Mouse (Mus musculus) macrophage (primary cell): ENCODE measurements around the gene Arhgef28. TPM values are rescaled to one million over a fixed set of nuclear protein-coding genes. Genes with fewer than 3 reads are reported as not detected.

Experiments
- H3K27ac ChIP-seq: fragments of 350-480 bp; formaldehyde crosslinking; 2 replicates; pipeline ENCODE4 v1.9.0; 2021
- H3K36me3 ChIP-seq: fragments of 350-480 bp; formaldehyde crosslinking; 2 replicates; pipeline ENCODE4 v1.9.0; 2021; ENCODE audit errors: inconsistent target
- H3K4me3 ChIP-seq: fragments of 350-480 bp; formaldehyde crosslinking; 2 replicates; pipeline ENCODE4 v1.9.0; 2021; ENCODE audit errors: inconsistent target
- H3K79me2 ChIP-seq: fragments of 350-480 bp; formaldehyde crosslinking; 2 replicates; pipeline ENCODE4 v1.9.0; 2021; ENCODE audit errors: inconsistent target
- WGBS: methylation state at CpG from one replicate; pipeline ENCODE4 v1.1.7; 2026; ENCODE audit warnings: inconsistent platforms; ENCODE audit not compliant: missing documents; 5-methylcytosine and 5-hydroxymethylcytosine counted together
- polyA plus RNA-seq: library from polyadenylated mRNA; stranded (reverse); fragments of 250-400 nt; gene quantifications from 3 replicates; pipeline ENCODE4 v1.2.4, GENCODE M21; 2018; ENCODE audit warnings: inconsistent platforms

Gene Arhgef28
- polyA plus RNA-seq, 1 experiment from 2014 or later = not detected

GRCm38 (mm10) chr13:98205111-98205510, 1.1 kb downstream of the Arhgef28 start:
- Histone ChIP-seq H3K4me3 (no peak overlapping the region), H3K27ac (no peak overlapping the region), H3K36me3 (no peaks in the 10 kb centered on the region), H3K79me2 (no peaks in the 10 kb centered on the region)
- 78% methylated on average over 7 of the region's 8 CpGs for WGBS

- WGBS = 93% methylated on average over 7 of the region's 8 CpGs
- Histone ChIP-seq H3K27ac (no peak overlapping the region), H3K36me3 (no peaks in the 10 kb centered on the region), H3K79me2 (no peaks in the 10 kb centered on the region), H3K4me3 (no peak overlapping the region)
These were observed 1.9 kb downstream of the Arhgef28 start for GRCm38 (mm10) chr13:98204371-98204770.

GRCm38 (mm10) chr13:98201436-98201835, 4.8 kb downstream of the Arhgef28 start:
- H3K4me3 ChIP-seq = no peak overlapping the region
- 68% methylated on average over 9 of the region's 9 CpGs for WGBS
- no peaks in the 10 kb centered on the region for H3K79me2 ChIP-seq
- H3K36me3 ChIP-seq = no peaks in the 10 kb centered on the region
- H3K27ac ChIP-seq = no peak overlapping the region

DNA sequence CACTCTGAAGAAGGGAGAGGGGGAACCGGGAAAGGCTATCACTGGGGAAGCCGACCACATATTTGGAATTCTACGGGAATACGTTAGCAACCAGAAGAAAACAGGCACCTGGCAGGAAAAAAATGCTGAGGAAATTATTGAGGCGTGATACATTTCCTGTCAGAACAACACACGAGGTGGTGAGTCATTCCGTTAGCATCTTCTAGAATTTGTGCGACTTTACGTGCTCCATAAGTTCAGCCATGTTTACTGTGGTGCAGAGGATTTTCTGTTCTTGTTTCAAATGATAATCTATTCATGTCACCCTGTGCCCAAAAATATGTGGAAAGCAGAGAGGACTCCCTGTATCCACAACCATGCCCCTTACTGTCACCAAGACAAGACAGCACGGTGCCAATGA, 13.6 kb downstream of the Arhgef28 start:
- H3K27ac ChIP-seq = no peak overlapping the region
- H3K36me3 ChIP-seq = no peaks in the 10 kb centered on the region
- no peak overlapping the region for H3K4me3 ChIP-seq
- H3K79me2 ChIP-seq = no peaks in the 10 kb centered on the region
- 54% methylated on average over 10 of the region's 10 CpGs for WGBS

GRCm38 (mm10) chr13:98188500-98188899, 17.7 kb downstream of the Arhgef28 start:
- Histone ChIP-seq H3K4me3 (no peak overlapping the region), H3K27ac (no peak overlapping the region), H3K79me2 (no peaks in the 10 kb centered on the region), H3K36me3 (no peaks in the 10 kb centered on the region)
- 100% methylated on average over 2 of the region's 2 CpGs for WGBS

- Histone ChIP-seq H3K4me3 (no peak overlapping the region), H3K79me2 (no peaks in the 10 kb centered on the region), H3K36me3 (no peaks in the 10 kb centered on the region), H3K27ac (no peak overlapping the region)
- 95% methylated on average over 1 of the region's 1 CpGs for WGBS
These were observed 18.3 kb downstream of the Arhgef28 start for GRCm38 (mm10) chr13:98187904-98188303.

DNA sequence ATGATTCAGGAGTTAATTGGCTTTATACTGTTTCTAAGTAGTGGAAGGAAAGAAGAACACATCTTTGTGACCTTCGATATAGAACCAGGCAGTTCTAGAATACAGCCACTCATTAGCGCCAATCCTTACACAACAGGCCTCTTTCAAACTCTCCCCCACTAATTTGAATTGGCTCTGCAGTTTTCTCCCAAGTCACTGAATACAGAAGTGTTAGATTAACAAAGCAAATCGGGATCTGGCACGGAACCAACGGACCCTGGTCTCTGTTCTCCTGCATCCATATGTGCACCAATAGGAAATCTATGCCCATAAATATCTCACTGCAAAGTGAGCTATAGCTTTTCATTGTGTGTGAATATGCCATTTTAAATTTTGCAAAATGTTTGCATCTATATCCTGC, 20.1 kb downstream of the Arhgef28 start:
- H3K36me3 ChIP-seq = no peaks in the 10 kb centered on the region
- H3K4me3 ChIP-seq = no peak overlapping the region
- H3K27ac ChIP-seq = no peak overlapping the region
- no peaks in the 10 kb centered on the region for H3K79me2 ChIP-seq
- 87% methylated on average over 5 of the region's 5 CpGs for WGBS

- H3K36me3 ChIP-seq = no peaks in the 10 kb centered on the region
- WGBS = 73% methylated on average over 3 of the region's 3 CpGs
- H3K79me2 ChIP-seq = no peaks in the 10 kb centered on the region
- no peak overlapping the region for H3K4me3 ChIP-seq
- no peak overlapping the region for H3K27ac ChIP-seq
These were observed 21.6 kb downstream of the Arhgef28 start for GRCm38 (mm10) chr13:98184632-98185031.

DNA sequence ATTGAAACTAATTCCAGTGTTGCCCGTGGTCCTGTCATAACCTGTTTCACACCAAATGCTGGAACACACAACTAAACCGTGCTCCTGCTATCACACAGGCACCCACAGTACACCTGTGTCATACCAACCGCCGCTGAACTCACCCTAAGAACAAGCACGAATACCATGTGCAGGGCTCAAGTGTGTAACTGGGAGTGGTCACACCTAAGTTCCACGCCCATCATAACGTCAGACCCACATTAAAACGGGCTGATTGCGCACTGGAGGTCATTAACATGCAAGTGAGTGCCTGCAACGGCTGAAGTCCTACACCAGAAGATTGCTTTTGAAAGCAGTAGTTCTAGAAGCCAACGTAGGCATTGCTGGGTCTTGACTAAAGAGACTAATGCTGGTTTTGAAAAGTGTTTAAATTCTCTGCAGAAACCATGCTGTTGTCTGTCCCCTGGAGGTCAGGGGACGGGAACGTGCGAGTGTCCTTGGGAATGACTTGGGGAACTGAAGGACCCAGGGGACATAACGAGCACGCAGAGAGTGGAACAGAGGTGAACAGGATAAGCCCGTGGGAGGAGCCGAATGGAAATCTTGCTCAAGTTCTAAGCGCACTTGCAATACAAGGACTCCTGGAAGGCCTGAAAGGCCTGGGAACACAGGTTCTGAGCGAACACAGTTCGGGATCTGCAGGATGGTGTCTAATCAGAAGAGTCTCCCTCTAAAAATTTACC, 22.9 kb downstream of the Arhgef28 start:
- H3K79me2 ChIP-seq = no peaks in the 10 kb centered on the region
- H3K27ac ChIP-seq = no peak overlapping the region
- WGBS = 87% methylated on average over 21 of the region's 21 CpGs
- no peak overlapping the region for H3K4me3 ChIP-seq
- no peaks in the 10 kb centered on the region for H3K36me3 ChIP-seq

- Histone ChIP-seq H3K27ac (no peak overlapping the region), H3K79me2 (no peaks in the 10 kb centered on the region), H3K36me3 (no peaks in the 10 kb centered on the region), H3K4me3 (no peak overlapping the region)
- 94% methylated on average over 11 of the region's 11 CpGs for WGBS
These were observed 23.9 kb downstream of the Arhgef28 start for GRCm38 (mm10) chr13:98182330-98182729.

DNA sequence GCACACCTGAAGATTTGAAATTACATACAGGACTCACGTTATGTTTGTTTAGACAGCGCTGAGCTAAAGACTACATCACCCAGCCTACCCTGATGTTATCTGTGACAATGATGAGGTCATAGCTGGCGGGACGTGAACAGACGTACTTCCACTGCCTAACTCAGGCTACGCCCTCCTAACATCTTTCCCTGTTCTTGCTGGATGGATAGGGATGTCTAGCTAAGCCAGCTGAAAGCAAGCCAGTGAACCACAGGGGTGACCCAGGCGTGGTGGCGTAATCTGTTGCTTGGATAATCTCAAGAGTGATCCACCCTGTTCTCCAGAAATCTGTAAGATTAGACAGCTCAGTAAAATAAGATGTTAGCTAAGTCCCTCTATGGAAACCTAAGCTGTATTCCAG, 25.6 kb downstream of the Arhgef28 start:
- Histone ChIP-seq H3K27ac (no peak overlapping the region), H3K4me3 (no peak overlapping the region), H3K36me3 (no peaks in the 10 kb centered on the region), H3K79me2 (no peaks in the 10 kb centered on the region)
- WGBS = 84% methylated on average over 7 of the region's 8 CpGs

GRCm38 (mm10) chr13:98175323-98176007, 30.8 kb downstream of the Arhgef28 start:
- 78% methylated on average over 10 of the region's 10 CpGs for WGBS
- Histone ChIP-seq H3K36me3 (no peaks in the 10 kb centered on the region), H3K4me3 (no peak overlapping the region)

GRCm38 (mm10) chr13:98173008-98173407, 33.2 kb downstream of the Arhgef28 start:
- Histone ChIP-seq H3K79me2 (no peaks in the 10 kb centered on the region), H3K4me3 (no peak overlapping the region), H3K27ac (no peak overlapping the region), H3K36me3 (no peaks in the 10 kb centered on the region)
- 91% methylated on average over 6 of the region's 6 CpGs for WGBS

More at GRCm38 (mm10) chr13:98175323-98176007, 30.8 kb downstream of the Arhgef28 start:
- H3K27ac ChIP-seq = no peak overlapping the region
- H3K79me2 ChIP-seq = no peaks in the 10 kb centered on the region

GRCm38 (mm10) chr13:98172365-98172764, 33.9 kb downstream of the Arhgef28 start:
- Histone ChIP-seq H3K4me3 (no peak overlapping the region), H3K79me2 (no peaks in the 10 kb centered on the region), H3K36me3 (no peaks in the 10 kb centered on the region), H3K27ac (no peak overlapping the region)
- WGBS = 95% methylated on average over 11 of the region's 11 CpGs

DNA sequence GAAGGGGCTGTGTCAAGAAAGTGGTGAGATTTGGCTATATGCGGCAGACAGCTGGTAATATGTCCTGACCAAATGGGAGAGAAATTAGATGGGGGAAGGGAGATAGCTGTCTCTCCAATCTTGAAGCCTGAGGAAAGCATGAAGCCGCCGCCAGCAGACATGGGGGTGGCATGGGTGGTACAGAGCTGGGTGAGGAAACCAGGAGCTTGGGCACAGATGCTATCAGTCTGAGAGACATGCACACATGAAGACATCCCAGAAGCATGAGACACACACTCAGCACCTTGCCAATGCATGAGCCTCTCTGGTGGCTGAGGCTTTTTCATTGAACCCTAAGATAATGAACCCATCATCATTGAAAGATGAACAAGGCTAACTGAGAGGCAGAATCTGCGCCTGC, 34.5 kb downstream of the Arhgef28 start:
- WGBS = 100% methylated on average over 4 of the region's 4 CpGs
- no peaks in the 10 kb centered on the region for H3K36me3 ChIP-seq
- H3K4me3 ChIP-seq = no peak overlapping the region
- no peak overlapping the region for H3K27ac ChIP-seq
- H3K79me2 ChIP-seq = no peaks in the 10 kb centered on the region
